Mouse (Mus musculus) spleen, adult 2 months (tissue): Measurements from ENCODE around the gene St3gal2.

Source experiments
- CTCF ChIP-seq: fragments of 200-500 bp; IDR thresholded peaks from 2 replicates; pipeline ENCODE4 v1.5.1; 2011; ENCODE audit warnings: mild to moderate bottlenecking, inconsistent platforms; ENCODE audit not compliant: insufficient read depth, insufficient read length, insufficient replicate concordance; ENCODE audit errors: extremely low read depth
- POLR2A ChIP-seq: fragments of 200-500 bp; IDR thresholded peaks from 2 replicates; pipeline ENCODE4 v1.6.1; 2011; ENCODE audit warnings: low read depth, low read length, inconsistent platforms

DNA sequence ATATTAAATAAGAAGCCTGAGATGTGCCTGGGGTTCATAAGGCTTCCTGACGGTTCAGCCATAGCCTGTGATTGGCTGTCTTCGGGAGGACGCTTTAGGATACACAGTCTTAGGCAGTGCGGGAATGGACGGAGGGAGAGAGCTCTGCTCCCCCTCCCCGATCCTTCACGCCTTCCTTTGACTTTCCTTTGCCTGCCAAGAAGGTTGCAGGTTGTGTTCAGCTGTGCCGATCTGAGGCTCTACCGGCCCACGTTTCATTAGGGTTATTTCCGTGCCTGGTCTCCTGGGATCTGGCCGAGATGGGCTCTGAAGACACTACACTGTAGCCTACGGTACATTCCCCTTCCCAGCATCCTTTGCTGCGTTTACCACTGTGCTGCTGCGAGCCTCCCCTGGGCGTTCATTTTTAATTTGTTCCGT, 30.4 kb downstream of the St3gal2 start:
- TF ChIP-seq POLR2A (no peak), CTCF (no peak)
